Mouse (Mus musculus) megakaryocyte, embryonic 14.5 days (primary cell): Measurements from ENCODE around the gene Cachd1. TPM values are rescaled to one million over a fixed set of nuclear protein-coding genes. Genes with fewer than 3 reads are reported as not detected.
A peak's percentile ranks its signal among the peaks of the same experiment; 100 is the strongest.

ENCODE experiments used
- H3K27me3 ChIP-seq: replicated peaks from 2 replicates; pipeline ENCODE3; 2012; ENCODE audit warnings: inconsistent platforms
- H3K36me3 ChIP-seq: replicated peaks from 2 replicates; pipeline ENCODE3; 2012; ENCODE audit warnings: low read length, inconsistent platforms, mixed read lengths
- H3K4me1 ChIP-seq: 2 replicates; pipeline ENCODE4 v1.6.1; 2012; ENCODE audit warnings: inconsistent platforms
- H3K4me3 ChIP-seq: replicated peaks from 2 replicates; pipeline ENCODE3; 2012; ENCODE audit warnings: moderate library complexity, mild to moderate bottlenecking, inconsistent platforms
- H3K9me3 ChIP-seq: 2 replicates; pipeline ENCODE4 v1.6.1; 2012; ENCODE audit warnings: inconsistent platforms
- FLI1 ChIP-seq: IDR thresholded peaks from 2 replicates; pipeline ENCODE4 v1.6.1; 2012; ENCODE audit warnings: low read length, inconsistent platforms, mixed read lengths
- GATA1 ChIP-seq: IDR thresholded peaks from 3 replicates; pipeline ENCODE4 v1.6.1; 2012; ENCODE audit warnings: mixed read lengths, low read length, inconsistent platforms, borderline replicate concordance
- polyA plus RNA-seq: library from polyadenylated mRNA; stranded (reverse); fragments of >175 nt; gene quantifications from 2 replicates; pipeline ENCODE4 v1.2.3, GENCODE M21; 2012; ENCODE audit warnings: low replicate concordance; ENCODE audit not compliant: insufficient read depth

Gene Cachd1
- polyA plus RNA-seq, 1 experiment: 1.3 TPM

DNA sequence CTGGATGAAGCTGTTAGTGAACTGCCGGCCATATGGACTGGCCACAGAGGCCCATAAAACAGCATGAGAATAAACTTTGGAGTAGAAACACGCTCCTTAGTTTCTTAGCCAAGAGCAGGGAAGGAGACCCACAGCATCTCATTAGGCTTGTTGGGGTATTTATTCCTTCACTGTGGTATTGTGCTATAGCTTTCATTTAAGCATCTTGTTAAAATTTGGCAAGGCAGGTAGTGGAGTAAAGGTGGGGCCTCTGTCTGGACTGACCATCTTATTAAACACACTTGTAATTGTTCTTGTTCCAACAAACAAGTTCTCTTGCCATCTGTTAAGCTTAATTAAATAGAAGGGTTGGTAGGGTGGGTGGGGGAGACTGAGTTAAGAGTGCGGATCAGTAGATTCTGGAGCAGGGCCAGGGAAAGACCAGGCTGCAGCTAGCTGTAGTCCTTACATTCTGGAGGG lies 81.0 kb downstream of the Cachd1 start:
- no peaks in the 10 kb centered on the region for H3K27me3 ChIP-seq
- H3K36me3 ChIP-seq: no peaks in the 10 kb centered on the region
- no peaks in the 10 kb centered on the region for H3K4me1 ChIP-seq
- no peak for TF ChIP-seq GATA1
- TF ChIP-seq FLI1: no peak
- no peak overlapping the region for H3K4me3 ChIP-seq
- H3K9me3 ChIP-seq: no peaks in the 10 kb centered on the region

DNA sequence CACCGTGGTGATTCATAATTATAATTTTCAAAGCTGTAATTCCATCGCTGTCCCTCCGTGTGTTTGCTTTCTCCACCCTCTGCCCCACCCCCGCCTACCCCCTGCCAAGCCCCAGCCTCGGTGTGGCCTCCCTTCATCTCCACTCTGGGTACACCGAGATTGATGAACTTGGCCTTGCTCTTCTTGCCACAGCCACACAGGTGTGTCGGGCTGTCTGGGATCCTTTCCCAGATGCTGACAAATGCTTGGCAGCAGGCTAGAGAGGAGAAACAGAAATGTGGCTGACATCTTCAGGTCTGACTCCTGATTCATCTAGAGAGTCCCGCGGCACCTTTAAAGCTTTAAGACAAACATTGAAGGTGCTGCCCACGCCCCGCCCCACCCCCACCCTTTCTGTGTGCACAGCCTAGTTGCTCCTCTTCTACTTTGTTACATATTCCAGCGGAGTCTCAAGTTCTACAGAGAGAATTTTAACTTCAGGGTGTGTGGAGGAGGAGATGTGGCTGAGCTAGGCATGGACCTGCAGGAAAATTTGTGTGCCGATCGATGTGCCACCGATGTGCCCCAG lies 87.5 kb downstream of the Cachd1 start:
- Histone ChIP-seq H3K27me3 (no peaks in the 10 kb centered on the region), H3K4me3 (no peak overlapping the region), H3K9me3 (no peaks in the 10 kb centered on the region), H3K4me1 (no peaks in the 10 kb centered on the region), H3K36me3 (no peaks in the 10 kb centered on the region)
- no peak for TF ChIP-seq GATA1
- TF ChIP-seq FLI1: no peak

DNA sequence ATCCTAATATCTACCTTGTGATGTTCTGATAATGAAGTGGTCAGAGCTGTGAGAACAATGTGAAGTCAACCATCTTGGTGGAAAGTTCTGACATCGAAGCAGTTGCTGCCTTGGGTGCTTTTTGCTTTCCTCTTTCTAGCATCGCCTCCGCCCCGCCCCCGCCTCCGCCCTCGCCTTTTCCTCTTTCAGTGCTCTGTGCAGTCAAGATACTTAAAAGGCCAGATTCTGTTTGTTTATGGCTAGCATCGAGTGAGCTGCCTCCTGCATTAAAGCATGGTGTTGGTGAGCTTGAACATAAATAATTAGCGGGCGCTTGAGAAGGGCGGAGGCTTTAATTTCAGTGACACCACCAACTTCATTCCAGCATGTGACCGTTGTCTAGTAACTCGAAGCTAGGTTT lies 88.9 kb downstream of the Cachd1 start:
- Histone ChIP-seq H3K4me1 (no peaks in the 10 kb centered on the region), H3K36me3 (no peaks in the 10 kb centered on the region), H3K27me3 (no peaks in the 10 kb centered on the region), H3K4me3 (no peak overlapping the region), H3K9me3 (no peaks in the 10 kb centered on the region)
- no peak for TF ChIP-seq FLI1
- TF ChIP-seq GATA1: no peak

DNA sequence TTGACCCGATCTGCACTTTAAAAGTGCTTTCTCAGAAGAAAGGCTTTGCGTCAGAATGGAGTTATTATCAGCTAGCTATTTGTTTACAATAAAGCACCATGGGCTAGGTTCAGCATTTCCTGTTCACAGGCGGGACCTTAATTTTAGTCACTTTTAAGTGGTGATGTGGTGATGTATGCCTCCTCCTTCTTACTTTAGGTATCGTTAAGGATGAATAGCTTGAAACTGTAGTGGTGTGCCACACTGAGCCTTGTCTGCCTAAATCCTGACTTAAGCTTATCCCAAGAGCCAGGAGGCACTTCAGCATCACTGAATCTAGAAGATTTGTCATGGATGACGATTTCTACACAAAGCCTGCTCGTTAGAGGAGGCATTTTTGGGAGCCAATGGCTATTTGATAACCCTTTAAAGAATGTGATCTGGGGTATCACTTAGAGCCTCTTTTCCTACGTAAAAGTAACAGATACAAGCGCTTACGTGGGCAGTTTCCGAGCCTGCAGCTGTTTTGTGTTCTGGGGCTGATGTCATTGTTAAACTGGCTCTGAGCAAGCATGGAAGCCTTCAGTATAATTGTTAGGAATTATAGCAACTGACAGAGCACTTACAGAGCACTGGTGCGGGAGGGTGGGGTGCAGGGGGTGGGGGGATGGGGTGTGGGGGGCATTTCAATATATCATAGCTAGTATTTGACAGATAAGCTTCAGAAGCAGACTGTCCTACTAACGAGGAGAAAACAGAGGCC lies 89.7 kb downstream of the Cachd1 start:
- Histone ChIP-seq H3K36me3 (no peaks in the 10 kb centered on the region), H3K4me3 (no peak overlapping the region), H3K9me3 (no peaks in the 10 kb centered on the region), H3K27me3 (no peaks in the 10 kb centered on the region), H3K4me1 (no peaks in the 10 kb centered on the region)
- TF ChIP-seq FLI1: no peak
- TF ChIP-seq GATA1: no peak

DNA sequence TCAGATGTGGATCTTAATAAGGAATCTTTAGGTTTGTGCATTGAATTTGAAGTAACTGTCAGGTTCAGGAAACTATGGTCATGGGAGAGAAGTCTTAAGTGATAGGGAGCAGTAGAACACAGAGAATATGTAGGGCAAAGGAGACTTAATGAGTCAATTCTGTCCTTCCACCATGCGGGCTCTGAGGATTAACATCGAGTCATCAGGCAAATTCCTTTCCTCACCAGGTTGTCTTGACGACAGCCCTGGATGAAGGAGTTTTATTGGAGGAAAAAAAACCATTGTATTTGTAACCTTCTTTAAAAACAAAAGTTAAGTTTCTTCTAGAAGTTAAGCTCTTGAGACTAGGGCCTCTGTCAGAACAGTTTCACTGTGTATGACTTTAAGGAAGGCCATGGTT lies 100.9 kb downstream of the Cachd1 start:
- no peaks in the 10 kb centered on the region for H3K36me3 ChIP-seq
- no peaks in the 10 kb centered on the region for H3K9me3 ChIP-seq
- TF ChIP-seq GATA1 (no peak), FLI1 (no peak)
- H3K4me1 ChIP-seq: no peaks in the 10 kb centered on the region
- H3K27me3 ChIP-seq: no peaks in the 10 kb centered on the region
- no peak overlapping the region for H3K4me3 ChIP-seq

DNA sequence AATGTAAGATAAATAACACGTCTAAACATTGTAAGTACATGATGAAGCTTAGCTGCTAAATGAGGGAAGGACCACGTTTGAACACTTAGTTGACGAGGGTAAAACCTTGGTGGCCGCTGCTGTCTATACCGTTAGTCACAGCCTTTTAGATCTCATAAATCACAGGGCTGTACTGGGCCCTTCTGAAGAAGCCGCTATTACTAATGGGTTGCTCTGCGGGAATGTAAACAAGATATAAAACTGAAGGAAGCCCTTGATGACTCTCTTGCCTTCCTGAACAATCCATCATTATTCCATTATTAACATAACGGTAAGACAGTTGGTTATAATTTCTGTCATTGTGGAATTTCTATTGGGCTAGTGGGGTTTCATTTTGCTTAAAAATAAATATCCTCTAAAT lies 102.9 kb downstream of the Cachd1 start:
- TF ChIP-seq FLI1 (no peak), GATA1 (no peak)
- no peaks in the 10 kb centered on the region for H3K9me3 ChIP-seq
- H3K4me3 ChIP-seq: no peak overlapping the region
- no peaks in the 10 kb centered on the region for H3K36me3 ChIP-seq
- H3K27me3 ChIP-seq: no peaks in the 10 kb centered on the region
- no peaks in the 10 kb centered on the region for H3K4me1 ChIP-seq

DNA sequence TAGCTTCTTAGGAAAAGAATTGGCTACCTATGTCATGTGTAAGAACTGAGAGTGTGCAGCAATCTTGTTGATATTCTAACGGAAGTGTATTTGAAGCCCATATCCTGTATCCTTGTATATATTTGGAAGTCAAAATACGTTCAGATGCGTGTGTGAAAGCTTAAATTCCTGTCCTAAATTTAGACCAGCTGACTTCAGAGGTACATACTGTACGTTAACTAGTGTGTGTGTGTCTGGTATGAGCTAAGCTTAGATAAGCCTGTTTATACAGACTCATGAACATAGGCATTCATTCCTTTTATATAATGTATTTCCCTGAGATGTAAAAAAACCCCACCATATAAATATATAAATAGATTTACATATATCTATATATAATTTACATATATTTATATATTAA lies 103.6 kb downstream of the Cachd1 start:
- Histone ChIP-seq H3K4me3 (no peak overlapping the region), H3K4me1 (no peaks in the 10 kb centered on the region), H3K9me3 (no peaks in the 10 kb centered on the region), H3K36me3 (no peaks in the 10 kb centered on the region), H3K27me3 (no peaks in the 10 kb centered on the region)
- no peak for TF ChIP-seq FLI1
- TF ChIP-seq GATA1: no peak

DNA sequence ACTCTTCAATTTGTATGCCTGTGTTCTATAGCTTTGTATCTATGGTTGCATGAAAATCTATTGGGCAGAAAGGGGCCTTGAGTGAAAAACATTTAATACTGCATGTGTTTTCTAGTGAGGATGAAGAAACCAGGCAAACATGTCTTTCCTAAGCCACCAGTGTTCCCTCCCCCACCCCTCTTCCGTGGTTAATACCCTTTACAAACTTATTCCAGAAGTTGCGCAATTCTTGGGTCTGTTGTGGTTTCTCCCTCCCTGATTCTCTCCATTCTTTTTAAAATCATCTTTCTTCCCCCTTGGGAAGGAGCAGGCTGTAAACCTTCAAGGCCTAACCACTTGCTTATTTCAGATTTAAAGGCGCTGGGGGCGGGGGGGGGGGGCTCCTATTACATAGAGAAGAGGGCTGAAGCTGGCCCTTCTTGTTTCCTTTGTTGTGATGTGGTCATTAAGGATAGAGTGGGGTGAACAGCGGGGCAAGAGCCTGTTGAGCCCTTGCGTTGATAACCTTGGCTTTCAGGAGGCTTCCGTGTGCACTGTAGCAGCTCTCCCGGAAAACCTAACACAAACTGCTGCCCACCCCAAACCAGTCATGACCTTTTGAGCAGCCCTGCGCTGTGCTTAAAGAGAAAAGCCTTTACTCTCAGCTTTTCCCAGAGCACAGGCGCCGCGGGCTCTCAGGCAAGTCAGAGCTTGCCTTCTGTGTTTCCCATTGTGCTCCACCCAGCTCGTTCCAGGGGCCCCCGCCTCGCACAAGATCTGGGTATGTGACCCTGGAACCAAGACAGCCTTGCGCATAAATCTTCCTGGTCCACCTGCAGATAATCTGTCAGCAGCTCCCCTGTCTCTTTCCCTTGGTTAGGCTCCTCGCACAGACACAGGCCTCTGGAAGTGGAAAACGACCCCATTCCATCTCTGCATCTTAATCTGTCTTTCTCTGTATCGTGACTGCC lies 109.6 kb downstream of the Cachd1 start:
- TF ChIP-seq FLI1: no peak
- no peak for TF ChIP-seq GATA1

DNA sequence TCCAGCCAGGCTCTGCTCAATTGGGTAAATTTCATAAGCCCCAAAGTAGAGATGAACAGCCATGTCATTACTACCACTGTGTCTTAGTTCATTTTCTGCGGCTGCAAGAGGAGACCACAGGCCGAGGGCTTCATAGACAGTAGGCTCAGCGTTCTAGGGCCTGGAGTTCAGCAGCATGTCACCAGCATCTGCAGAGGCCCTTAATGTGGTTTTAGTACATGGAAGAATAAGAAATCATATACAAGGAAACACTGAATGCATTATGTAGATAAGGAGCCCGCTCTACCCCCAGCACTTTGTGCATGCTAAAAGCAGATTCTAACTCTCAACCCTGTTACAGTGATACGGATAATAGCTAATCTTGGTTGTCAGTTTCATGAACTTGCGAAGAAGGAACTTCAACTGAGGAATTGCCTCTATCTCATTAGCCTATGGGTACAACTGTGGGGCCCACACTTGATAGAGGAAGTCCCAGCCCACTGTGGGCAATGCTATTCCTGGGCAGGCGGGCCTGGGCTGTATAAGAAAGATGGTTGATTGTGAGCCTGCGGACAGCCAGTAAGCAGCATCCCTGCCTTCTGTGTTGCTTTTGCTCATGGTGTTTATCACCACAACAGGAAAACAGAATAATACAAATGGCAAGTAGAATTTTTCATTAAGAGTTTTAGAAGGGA lies 110.4 kb downstream of the Cachd1 start:
- peaks cover 17% of the 10 kb centered on the region for H3K4me1 ChIP-seq
- no peaks in the 10 kb centered on the region for H3K36me3 ChIP-seq
- H3K9me3 ChIP-seq: no peaks in the 10 kb centered on the region
- TF ChIP-seq FLI1 (no peak), GATA1 (no peak)
- no peaks in the 10 kb centered on the region for H3K27me3 ChIP-seq
- peak overlapping the region; percentile 39 for H3K4me3 ChIP-seq

More for the DNA sequence above, 109.6 kb downstream of the Cachd1 start:
- H3K36me3 ChIP-seq: no peaks in the 10 kb centered on the region
- no peaks in the 10 kb centered on the region for H3K27me3 ChIP-seq
- H3K4me3 ChIP-seq: no peak overlapping the region
- H3K9me3 ChIP-seq: no peaks in the 10 kb centered on the region
- peaks cover 17% of the 10 kb centered on the region for H3K4me1 ChIP-seq
